Mouse (Mus musculus) heart, adult 2 months (tissue): ENCODE results near the gene Slit1. TPM values are rescaled to one million over a fixed set of nuclear protein-coding genes. Genes with fewer than 3 reads are reported as not detected.

Source experiments
- DNase-seq, 2 experiments: peaks; one replicate each; pipeline ENCODE4 v3.0.0; 2021
- H3K27ac ChIP-seq: fragments of 200-600 bp; 2 replicates; pipeline ENCODE4 v1.8.1; 2022
- H3K27me3 ChIP-seq: fragments of 200-500 bp; 2 replicates; pipeline ENCODE4 v1.6.1; 2012; ENCODE audit warnings: mild to moderate bottlenecking, low read length, inconsistent platforms, mixed read lengths; ENCODE audit not compliant: control insufficient read depth, insufficient read depth
- H3K36me3 ChIP-seq: fragments of 200-500 bp; 2 replicates; pipeline ENCODE4 v1.6.1; 2012; ENCODE audit warnings: low read length, inconsistent platforms; ENCODE audit not compliant: control insufficient read depth, insufficient read depth
- H3K4me1 ChIP-seq: fragments of 200-500 bp; 2 replicates; pipeline ENCODE4 v1.6.1; 2011; ENCODE audit warnings: low read length; ENCODE audit not compliant: control insufficient read depth, insufficient read depth
- H3K4me3 ChIP-seq: fragments of 200-600 bp; 2 replicates; pipeline ENCODE4 v1.8.1; 2022
- H3K79me2 ChIP-seq: fragments of 200-500 bp; replicated peaks from 2 replicates; pipeline ENCODE4 v1.6.1; 2012; ENCODE audit warnings: mild to moderate bottlenecking, inconsistent platforms, low read length, moderate library complexity, mixed read lengths; ENCODE audit not compliant: control insufficient read depth, insufficient read depth
- H3K9ac ChIP-seq: fragments of 200-500 bp; 2 replicates; pipeline ENCODE4 v1.6.1; 2012; ENCODE audit warnings: low read depth, mild to moderate bottlenecking, control low read depth, inconsistent platforms, low read length, mixed read lengths
- CTCF ChIP-seq: fragments of 200-600 bp; IDR thresholded peaks from 2 replicates; pipeline ENCODE4 v1.8.1; 2022; ENCODE audit warnings: antibody characterized with exemption, mild to moderate bottlenecking, moderate library complexity
- EP300 ChIP-seq: fragments of 200-500 bp; IDR thresholded peaks from 2 replicates; pipeline ENCODE4 v1.6.1; 2011; ENCODE audit warnings: low read depth, low read length, control low read depth; ENCODE audit not compliant: insufficient read depth
- POLR2A ChIP-seq: fragments of 200-500 bp; IDR thresholded peaks from 2 replicates; pipeline ENCODE4 v1.6.1; 2011; ENCODE audit warnings: mild to moderate bottlenecking, low read depth, low read length, control low read depth; ENCODE audit not compliant: insufficient read depth
- WGBS: fragments of 180-500 bp; shearing (Covaris S2); methylation state at CpG from one replicate; pipeline ENCODE4 v1.1.7; 2018; 5-methylcytosine and 5-hydroxymethylcytosine counted together
- intact Hi-C: fragments of 180-260 bp; cut with DNase I; formaldehyde crosslinking; loops from one replicate; pipeline ENCODE4 v1.15.1; 2025
- polyA plus RNA-seq: library from polyadenylated mRNA; depleted of rRNA; stranded (reverse); fragments of >200 nt; gene quantifications from 2 replicates; pipeline ENCODE4 v1.2.3, GENCODE M21; 2012
- total RNA-seq, 2 experiments: library from RNA; stranded (reverse); gene quantifications; 2 replicates each; pipeline ENCODE4 v1.2.3; 2021

Slit1 gene
- total and polyA plus RNA-seq, 3 experiments, result 0.05 to 0.07 (median 0.06) TPM

DNA sequence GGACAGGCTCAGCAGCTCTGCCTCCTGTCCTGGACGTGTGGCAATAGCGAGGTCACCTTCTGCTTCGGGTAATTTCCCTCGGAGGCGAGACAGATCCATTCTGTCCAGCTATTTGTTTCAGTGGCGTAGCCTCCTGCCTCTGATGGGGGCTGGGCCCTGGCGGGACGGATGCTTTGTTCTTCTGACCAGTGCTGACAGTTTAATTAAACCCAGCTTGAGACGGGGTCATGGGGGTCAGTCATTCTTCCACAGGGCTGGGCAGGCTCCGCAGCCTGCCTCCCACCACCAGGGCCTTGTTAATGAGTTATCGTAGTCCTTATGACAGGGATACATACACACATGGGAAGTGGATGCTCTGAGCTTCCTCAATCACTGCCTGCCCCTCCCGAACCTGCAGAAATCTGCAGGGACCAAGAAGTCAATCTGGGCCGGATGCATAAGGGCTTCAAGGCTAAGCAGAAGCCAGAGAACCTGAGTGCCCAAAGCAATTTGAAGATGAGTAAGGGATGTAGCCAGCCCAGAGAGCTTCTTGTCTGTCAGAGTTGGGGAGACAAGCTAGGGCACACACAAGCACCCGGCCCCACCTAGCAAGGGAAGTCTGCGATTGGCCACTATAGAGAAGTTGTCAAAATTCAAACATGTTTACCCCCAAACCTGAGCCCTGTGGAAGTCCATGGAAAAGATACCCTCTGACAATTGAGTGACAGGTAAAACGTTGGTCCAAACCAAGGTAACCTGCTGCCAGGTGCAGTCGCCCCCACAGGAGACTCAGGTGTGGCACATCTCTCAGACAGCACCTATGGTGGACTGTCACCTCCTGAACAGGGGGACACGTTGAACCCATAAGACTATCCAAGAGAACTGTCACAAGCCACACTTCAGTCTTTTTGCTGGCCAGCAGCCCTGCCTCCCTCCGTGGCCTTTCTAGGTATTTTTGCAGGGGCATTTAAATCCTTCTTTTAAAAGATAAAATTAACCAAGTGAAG is 26.9 kb downstream of the Slit1 start:
- no peaks in the 10 kb centered on the region for H3K79me2 ChIP-seq
- intact Hi-C loops, result no loop called here
- H3K4me3 ChIP-seq, result no peak overlapping the region
- DNase-seq, result no peak
- TF ChIP-seq CTCF, result no peak
- no peak for TF ChIP-seq EP300
- TF ChIP-seq POLR2A, result no peak
- no peak overlapping the region for H3K9ac ChIP-seq
- no peaks in the 10 kb centered on the region for H3K4me1 ChIP-seq
- H3K27ac ChIP-seq, result no peak overlapping the region
- H3K27me3 ChIP-seq, result no peaks in the 10 kb centered on the region
- H3K36me3 ChIP-seq, result no peaks in the 10 kb centered on the region
- WGBS, result 39% methylated on average over 19 of the region's 19 CpGs

DNA sequence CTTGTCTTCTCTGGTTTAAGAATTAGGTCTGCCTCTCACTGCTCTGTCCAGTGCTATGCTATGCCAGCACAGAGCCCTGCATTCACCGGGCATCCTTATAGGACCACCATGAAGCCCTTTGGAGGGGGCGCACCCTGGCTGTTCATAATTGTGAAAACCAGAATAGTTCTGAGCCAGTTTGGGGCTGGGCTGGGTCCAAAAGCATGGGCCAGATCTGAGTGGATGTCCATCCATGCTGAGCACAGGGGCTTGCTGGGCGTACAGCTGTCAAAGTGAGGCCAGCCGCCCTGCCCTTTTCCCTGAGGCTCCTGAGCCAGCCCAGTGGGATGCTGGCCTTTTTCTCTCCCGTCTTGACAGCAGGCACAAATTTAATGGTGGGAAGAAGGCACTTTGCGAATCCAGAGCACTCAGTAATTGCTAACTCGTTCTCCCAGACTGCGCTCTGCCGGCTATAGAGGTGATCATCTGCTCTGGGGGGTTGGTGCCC is 29.0 kb downstream of the Slit1 start:
- TF ChIP-seq EP300, result no peak
- no peak for TF ChIP-seq POLR2A
- no peak for TF ChIP-seq CTCF

DNA sequence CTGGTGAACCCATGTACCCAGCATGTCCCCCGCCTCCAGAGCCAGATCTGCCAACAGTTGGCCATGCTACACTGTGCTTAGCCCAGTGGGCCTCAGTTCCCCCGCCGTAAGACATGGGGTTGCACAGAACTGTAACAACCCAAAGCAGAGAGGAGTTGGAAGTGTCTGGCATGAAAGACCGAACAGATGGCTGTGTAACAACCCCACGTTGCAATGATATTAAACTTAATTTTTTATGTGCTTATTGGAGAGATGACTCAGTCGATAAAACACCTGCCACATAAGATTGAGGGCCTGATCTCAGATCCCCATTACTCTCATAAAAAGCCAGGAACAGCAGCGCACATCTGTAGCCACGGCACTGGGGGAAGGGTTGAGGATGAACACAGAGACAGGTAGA is 30.6 kb downstream of the Slit1 start:
- intact Hi-C loops, result no loop called here
- 89% methylated on average over 8 of the region's 8 CpGs for WGBS

More for the DNA sequence above, 29.0 kb downstream of the Slit1 start:
- no peaks in the 10 kb centered on the region for H3K79me2 ChIP-seq
- no peak overlapping the region for H3K9ac ChIP-seq
- H3K36me3 ChIP-seq, result no peaks in the 10 kb centered on the region
- no peak overlapping the region for H3K4me3 ChIP-seq
- DNase-seq, result no peak
- no peaks in the 10 kb centered on the region for H3K4me1 ChIP-seq
- WGBS, result 84% methylated on average over 9 of the region's 9 CpGs
- intact Hi-C loops, result no loop called here
- H3K27ac ChIP-seq, result no peak overlapping the region
- no peaks in the 10 kb centered on the region for H3K27me3 ChIP-seq

DNA sequence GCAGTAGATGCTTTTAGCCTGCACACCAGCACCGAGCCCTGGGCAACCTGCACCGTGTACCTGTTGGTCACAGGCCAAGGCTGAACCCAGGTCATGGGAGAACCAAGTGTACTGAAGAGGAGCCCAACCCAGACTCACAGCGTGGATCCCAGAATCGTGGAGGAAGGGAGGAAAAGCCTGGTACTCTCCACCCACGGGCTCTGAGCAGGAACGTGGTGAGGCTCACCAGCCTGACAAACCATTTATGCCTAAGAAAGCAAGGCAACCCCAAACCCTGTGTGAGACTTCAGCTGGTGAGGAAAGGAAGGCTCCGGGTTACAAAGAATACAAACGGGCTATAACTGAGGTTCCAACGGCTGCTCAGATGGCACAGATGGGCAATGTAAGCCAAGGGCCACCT is 31.8 kb downstream of the Slit1 start:
- H3K9ac ChIP-seq, result no peak overlapping the region
- TF ChIP-seq CTCF, result no peak
- no peak for TF ChIP-seq POLR2A
- TF ChIP-seq EP300, result no peak
- no peak for DNase-seq
- H3K36me3 ChIP-seq, result no peaks in the 10 kb centered on the region
- H3K27ac ChIP-seq, result no peak overlapping the region
- no peaks in the 10 kb centered on the region for H3K4me1 ChIP-seq
- WGBS, result 78% methylated on average over 9 of the region's 9 CpGs
- H3K27me3 ChIP-seq, result no peaks in the 10 kb centered on the region
- H3K4me3 ChIP-seq, result no peak overlapping the region
- intact Hi-C loops, result no loop called here
- no peaks in the 10 kb centered on the region for H3K79me2 ChIP-seq

More for the DNA sequence above, 30.6 kb downstream of the Slit1 start:
- Histone ChIP-seq H3K79me2 (no peaks in the 10 kb centered on the region), H3K27ac (no peak overlapping the region), H3K36me3 (no peaks in the 10 kb centered on the region), H3K9ac (no peak overlapping the region), H3K27me3 (no peaks in the 10 kb centered on the region), H3K4me3 (no peak overlapping the region), H3K4me1 (no peaks in the 10 kb centered on the region)
- DNase-seq, result no peak
- TF ChIP-seq CTCF (no peak), EP300 (no peak), POLR2A (no peak)

DNA sequence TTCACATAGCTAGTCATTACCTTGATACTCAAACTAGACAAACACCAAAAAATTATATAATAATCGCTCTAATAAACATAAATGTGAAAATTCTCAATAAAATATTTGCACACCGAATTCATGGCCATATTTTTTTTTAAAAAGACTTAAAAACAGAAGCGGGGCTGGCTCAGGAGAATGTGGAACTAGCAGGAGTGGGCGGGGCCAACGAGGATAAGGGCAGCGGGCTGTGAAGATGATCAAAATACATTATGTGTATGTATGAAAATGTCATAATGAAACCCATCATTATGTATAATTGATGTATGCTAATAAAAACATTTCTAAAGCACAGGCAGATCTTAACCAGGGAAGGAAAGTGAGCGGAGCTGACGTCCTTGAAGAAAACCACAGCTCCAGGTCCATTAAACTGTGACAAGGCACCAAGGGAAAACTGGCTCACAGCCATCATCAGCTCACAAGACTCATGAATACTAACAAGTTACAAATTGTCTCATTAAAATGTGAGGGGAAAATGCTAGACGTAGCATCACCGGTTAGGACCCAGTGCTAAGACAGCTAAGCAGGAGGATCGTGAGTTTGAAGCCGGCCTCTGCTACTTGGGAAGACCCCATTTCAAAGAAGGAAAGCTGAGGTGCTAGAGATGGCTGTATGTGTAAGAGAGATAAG is 33.8 kb downstream of the Slit1 start:
- DNase-seq, result no peak
- intact Hi-C loops, result no loop called here

DNA sequence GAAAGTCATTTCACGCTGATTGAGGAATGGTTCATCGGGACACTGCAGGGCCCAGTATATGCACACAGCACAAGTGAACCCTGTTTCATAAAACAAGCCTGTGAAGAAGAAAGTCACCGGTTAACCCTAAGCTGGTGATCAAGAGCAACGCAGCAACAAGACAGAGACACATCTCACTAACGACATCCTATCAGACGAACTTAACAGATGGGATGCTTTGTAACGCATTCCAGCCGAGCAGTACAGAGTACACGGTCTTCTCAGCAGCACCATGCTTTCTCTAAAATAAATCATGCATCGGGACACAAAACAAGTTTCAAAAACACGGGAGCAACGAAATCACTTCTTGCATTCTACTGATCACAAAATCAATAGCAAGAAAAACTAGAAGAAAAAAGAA is 35.6 kb downstream of the Slit1 start:
- TF ChIP-seq EP300 (no peak), CTCF (no peak), POLR2A (no peak)
- no peak for DNase-seq
- no peaks in the 10 kb centered on the region for H3K27me3 ChIP-seq
- no peaks in the 10 kb centered on the region for H3K79me2 ChIP-seq
- H3K9ac ChIP-seq, result no peak overlapping the region
- 62% methylated on average over 12 of the region's 12 CpGs for WGBS
- intact Hi-C loops, result no loop called here
- no peak overlapping the region for H3K27ac ChIP-seq
- no peaks in the 10 kb centered on the region for H3K36me3 ChIP-seq
- H3K4me1 ChIP-seq, result no peaks in the 10 kb centered on the region
- H3K4me3 ChIP-seq, result no peak overlapping the region

More for the DNA sequence above, 33.8 kb downstream of the Slit1 start:
- no peaks in the 10 kb centered on the region for H3K36me3 ChIP-seq
- H3K4me1 ChIP-seq, result no peaks in the 10 kb centered on the region
- no peaks in the 10 kb centered on the region for H3K79me2 ChIP-seq
- H3K27me3 ChIP-seq, result no peaks in the 10 kb centered on the region
- H3K4me3 ChIP-seq, result no peak overlapping the region
- no peak for TF ChIP-seq EP300
- TF ChIP-seq POLR2A, result no peak
- no peak for TF ChIP-seq CTCF
- no peak overlapping the region for H3K9ac ChIP-seq
- no peak overlapping the region for H3K27ac ChIP-seq
- WGBS, result 84% methylated on average over 12 of the region's 12 CpGs
